Mouse (Mus musculus) spleen, postnatal 14 days (tissue): ENCODE measurements around the gene Cwh43.

Experiments used
- DNase-seq, 2 experiments: peaks; one replicate each; pipeline ENCODE4 v3.0.0; 2021 to 2022; ENCODE audit warnings: low spot score in 2 of 2

The Cwh43 gene

GRCm38 (mm10) chr5:73405981-73406722 lies at the start of gene Cwh43:
TSS of gene Cwh43 (plus strand) at chr5:73406075.
- no peak for DNase-seq

DNA sequence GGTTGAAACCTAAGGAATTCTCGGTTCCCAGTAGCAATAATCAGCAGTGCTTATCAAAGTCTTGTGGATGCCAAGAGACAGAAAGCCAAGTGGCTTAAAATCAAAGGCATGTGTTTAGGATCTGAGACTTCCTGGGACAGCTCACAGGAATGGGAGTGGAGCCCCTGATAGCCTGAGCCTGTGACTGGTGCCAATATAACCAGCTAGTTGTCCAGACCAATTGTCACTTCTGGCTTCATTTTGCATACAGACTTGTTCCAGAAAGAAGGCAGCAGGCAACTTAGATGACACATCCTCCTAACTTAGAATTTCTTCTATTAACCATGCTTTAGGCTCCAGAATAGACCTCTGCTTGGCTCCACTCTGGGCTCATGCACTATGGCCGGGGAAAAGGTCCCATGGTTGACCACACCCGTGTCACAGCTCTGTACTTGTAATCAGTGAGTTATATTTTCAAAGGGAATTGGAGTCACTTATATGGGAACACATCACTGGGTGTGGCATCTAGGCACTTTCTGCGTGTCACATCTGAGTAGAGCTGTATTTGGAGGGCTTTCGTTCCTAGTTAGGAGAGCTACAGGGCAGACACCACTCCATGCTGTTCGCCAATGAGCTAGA lies 46.6 kb upstream of the Cwh43 start:
- DNase-seq = no peak

- no peak for DNase-seq
Measured at GRCm38 (mm10) chr5:73359752-73360141, 46.1 kb upstream of the Cwh43 start.

GRCm38 (mm10) chr5:73360240-73360639 lies 45.6 kb upstream of the Cwh43 start:
- DNase-seq = no peak

- DNase-seq = no peak
Measured at GRCm38 (mm10) chr5:73362338-73362737, 43.5 kb upstream of the Cwh43 start.

DNA sequence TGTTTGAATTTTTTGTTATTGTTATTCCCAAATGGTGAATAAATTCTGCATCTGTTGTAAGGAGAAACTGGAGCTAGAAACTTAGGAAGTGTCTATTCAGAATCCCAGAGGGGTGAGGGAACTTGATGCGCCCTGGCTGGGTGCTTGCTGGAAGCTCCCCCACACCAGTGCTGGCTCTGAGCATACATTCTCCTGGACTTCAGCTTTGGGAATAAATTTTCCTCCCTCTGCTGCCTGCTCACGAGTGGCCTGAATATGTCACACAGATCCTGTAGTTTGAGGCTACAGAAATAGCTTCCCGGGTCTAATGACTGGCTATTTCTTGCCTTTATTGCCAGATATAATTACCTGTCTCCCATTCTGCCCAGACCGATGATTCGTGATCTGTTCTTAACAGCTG lies 43.1 kb upstream of the Cwh43 start:
- no peak for DNase-seq

DNA sequence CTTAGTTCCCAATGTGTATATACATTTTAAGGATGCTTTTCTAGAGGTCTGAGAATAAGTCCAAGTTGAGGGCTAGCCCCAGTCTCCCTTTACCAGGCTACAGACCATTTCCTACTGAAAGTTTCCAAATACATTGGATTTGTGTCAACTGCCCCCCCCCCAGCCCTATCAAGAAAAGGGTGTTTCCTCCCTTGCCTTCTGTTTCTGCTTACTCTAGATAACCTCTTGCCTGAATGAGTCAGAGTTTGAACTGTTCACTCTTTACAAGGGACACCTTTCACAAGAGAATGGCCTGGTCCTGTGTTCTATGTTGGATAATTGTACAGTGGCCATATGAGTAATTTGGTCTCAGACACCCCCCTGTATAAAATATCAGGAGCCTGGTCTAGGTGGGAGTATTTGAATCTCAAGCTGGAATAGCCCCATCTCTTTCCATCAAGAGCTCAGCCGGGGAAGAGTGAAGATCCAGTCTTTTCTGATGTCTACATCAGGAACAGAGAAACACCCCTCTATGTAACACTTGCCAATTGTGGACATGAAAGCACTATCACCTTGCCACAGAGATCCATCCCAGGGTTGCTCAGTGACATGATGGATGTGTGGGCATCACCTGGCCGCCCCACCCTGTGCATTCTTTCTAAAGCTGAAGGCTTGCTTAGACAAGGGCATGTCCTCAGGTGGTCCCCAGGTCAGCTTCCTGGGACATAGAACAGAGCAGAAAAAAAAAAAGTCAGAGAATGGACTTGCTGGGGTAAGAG lies 41.6 kb upstream of the Cwh43 start:
- DNase-seq = no peak

DNA sequence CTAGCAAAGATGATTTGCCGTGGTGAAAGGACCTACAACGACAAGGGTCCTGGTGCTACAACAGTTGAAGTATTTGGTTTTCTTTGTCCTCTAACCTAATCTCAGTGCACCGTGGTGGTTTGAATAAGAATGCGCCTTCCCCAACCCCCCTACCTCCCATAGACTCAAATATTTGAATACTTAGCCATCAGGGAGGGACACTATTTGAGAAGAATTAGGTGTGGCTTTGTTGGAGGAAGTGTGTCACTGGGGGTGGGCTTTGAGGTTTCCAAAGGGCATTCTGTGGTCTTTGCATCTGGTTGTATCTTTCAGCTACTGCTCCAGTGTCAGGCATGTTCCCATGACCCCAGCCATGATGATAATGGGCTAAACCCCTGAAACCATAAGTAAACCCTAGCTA lies 38.0 kb upstream of the Cwh43 start:
- DNase-seq = no peak

GRCm38 (mm10) chr5:73368845-73369447 lies 36.9 kb upstream of the Cwh43 start:
- no peak for DNase-seq

GRCm38 (mm10) chr5:73369731-73370130 lies 36.1 kb upstream of the Cwh43 start:
- DNase-seq = no peak

DNA sequence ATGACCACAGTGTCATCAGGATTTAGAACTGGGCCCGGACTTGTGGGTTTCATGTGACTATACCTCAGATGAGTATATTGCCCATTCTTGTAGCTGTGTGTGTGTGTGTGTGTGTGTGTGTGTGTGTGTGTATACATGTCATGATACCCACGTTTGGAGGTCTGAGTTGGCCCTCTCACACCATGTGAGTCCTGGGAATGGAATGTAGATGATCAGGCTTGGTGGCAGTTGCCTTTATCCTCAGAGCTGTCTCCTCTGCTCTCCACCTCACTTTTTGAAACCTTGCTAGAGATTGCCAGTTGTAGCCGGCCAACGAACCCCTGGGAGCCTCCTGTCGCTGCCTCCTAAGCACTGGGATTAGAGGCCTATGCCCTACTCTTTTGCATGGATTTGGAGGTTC lies 33.3 kb upstream of the Cwh43 start:
- no peak for DNase-seq

DNA sequence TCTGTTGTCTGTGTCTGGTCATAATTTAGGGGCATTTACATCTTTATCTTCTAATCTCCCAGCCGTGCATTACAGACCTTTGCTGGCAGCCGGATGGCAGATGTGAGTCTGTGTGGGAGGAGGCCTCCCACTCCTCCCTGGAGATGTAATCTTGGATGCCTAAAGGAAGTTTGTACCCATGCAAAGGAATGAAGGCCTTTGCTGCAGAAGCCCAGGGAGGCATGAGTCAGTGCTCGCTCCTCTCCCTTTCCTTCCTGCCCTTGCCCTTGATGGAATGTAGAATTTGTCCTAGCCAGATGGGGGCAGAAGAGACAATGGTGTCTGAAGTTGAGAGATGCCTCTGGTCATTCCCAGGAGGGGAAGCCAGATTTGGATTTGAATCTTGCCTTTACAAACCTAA lies 32.7 kb upstream of the Cwh43 start:
- DNase-seq = no peak

DNA sequence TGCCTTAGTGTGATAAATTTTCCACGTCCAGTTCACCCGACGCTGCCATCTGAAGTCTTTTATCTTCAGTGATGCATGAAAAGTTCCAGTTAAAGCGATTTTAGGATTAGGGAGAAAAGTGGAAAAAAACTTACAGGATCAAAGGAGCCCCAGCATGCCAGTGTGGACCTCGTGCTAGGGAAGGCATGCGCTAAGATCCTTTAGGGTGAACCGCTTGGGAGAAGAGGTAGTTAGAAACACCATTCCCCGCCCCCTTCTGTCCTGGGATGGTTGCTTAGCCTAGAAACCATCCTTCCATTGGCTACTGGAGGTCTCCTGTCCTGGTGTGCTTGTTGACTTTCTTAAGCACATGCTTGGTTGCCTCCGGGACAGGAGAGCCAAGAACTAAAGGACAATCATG lies 29.8 kb upstream of the Cwh43 start:
- no peak for DNase-seq

DNA sequence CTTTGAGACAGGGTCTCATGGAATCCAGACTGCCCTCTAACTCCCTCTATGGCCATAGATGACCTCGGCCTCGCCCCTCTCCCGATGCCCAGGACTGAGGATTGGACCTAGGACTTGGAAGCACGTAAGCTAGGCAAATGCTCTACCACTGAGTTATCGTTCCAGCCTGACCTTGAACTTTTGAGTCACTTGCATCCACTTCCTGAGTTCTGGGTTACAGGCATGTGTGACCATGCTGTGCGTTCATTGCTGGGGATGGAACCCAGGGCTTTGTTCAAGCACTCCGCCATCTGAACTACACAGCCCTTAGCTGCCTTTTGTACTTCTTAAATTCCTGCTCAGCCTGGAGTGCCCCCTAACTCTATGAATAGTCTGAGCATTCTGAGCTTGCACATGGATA lies 29.4 kb upstream of the Cwh43 start:
- no peak for DNase-seq

DNA sequence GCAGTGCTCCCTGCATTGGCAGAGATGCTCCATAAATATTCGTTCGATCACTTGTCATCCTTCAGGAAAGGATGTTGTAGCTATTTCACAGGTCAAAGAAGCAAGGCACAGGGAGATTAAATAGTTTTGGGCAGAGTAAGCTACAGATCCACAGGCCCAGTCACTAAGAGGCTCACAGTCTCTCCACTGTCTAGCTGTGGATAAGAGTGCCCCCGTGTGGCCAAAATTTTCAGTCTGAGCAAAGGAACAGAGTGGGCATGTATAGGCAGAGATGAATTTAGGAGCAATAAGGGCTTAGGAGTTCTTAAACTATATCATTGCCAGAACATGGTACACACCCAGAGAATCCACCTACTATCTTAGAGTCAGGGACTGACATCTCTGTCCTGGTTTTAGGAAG lies 26.0 kb upstream of the Cwh43 start:
- peak; percentile 62 to 82 for DNase-seq

- no peak for DNase-seq
Measured at GRCm38 (mm10) chr5:73380829-73381228, 25.0 kb upstream of the Cwh43 start.

DNA sequence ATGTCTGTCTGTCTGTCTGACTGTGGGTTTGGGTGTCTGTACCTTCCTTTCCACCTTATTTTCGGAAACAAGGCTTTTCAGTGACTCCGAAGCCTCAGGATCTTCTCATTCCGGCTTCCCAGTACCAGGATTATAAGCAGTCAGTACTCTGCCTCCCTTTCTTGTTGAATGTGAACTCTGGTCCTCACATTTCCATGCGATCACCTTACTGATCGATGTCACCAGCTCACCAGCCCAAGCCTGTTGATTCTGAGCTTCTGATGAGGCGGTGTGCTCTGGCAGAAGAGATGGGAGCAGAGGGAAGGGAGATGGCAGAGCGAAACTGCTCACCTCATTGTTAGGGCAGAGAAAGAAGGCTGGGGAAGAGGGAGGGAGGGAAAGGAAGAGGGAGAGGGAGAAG lies 24.4 kb upstream of the Cwh43 start:
- DNase-seq = no peak

DNA sequence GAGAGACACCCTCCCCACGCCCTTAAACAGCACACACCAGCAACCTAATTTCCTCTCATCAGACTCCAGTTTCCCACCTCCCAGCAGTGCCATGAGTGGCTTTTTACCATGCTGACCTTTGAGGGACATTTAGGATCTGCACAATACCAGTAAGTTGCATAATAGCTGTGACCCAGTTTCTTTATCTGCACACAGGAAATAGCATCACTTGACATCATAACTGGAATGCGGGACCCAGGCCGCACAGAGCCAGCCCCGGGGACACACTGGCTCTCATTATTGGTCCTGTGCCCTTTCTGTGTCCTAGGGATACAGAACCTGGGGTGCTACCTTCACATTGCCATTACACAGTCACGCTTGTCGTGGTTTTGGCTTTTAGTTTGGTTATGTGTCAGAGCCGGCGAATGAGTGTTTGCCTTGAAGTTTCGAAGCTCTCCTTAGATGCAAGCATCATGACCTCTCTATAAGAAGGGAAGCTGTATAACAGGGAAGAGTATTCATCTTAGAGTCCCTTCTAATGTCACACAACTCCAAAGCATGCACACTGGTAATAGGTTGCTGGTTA lies 23.8 kb upstream of the Cwh43 start:
- DNase-seq = no peak

- DNase-seq = peak; percentile 32 to 69
Measured at GRCm38 (mm10) chr5:73382737-73383646, 22.9 kb upstream of the Cwh43 start.

- no peak for DNase-seq
Measured at GRCm38 (mm10) chr5:73383647-73383970, 22.3 kb upstream of the Cwh43 start.

- DNase-seq = no peak
Measured at GRCm38 (mm10) chr5:73393041-73393440, 12.8 kb upstream of the Cwh43 start.
